Mouse (Mus musculus) liver, adult 2 months (tissue): ENCODE data around the gene Gpr3. TPM values are rescaled to one million over a fixed set of nuclear protein-coding genes. Genes with fewer than 3 reads are reported as not detected.

ENCODE experiments used
- DNase-seq: peaks from one replicate; pipeline ENCODE4 v3.0.0-alpha.2; 2011; ENCODE audit warnings: low read depth, low spot score; ENCODE audit errors: extremely low read depth
- H3K27ac ChIP-seq: fragments of 200-500 bp; replicated peaks from 2 replicates; pipeline ENCODE4 v1.5.1; 2012; ENCODE audit warnings: low read depth, mild to moderate bottlenecking, control low read depth, inconsistent platforms, low read length; ENCODE audit not compliant: insufficient read depth
- H3K27me3 ChIP-seq: fragments of 200-500 bp; 2 replicates; pipeline ENCODE4 v1.6.1; 2012; ENCODE audit warnings: mild to moderate bottlenecking, moderate library complexity, low read length, inconsistent platforms; ENCODE audit not compliant: control insufficient read depth, insufficient read depth
- H3K36me3 ChIP-seq: fragments of 200-500 bp; 2 replicates; pipeline ENCODE4 v1.6.1; 2012; ENCODE audit warnings: low read length, inconsistent platforms; ENCODE audit not compliant: control insufficient read depth, insufficient read depth
- H3K4me1 ChIP-seq: fragments of 200-500 bp; 2 replicates; pipeline ENCODE4 v1.6.1; 2011; ENCODE audit warnings: low read length; ENCODE audit not compliant: control insufficient read depth, insufficient read depth
- H3K4me3 ChIP-seq: fragments of 200-500 bp; 2 replicates; pipeline ENCODE4 v1.5.1; 2011; ENCODE audit warnings: low read depth, mild to moderate bottlenecking, control low read depth, low read length, moderate library complexity; ENCODE audit not compliant: insufficient read depth
- H3K79me2 ChIP-seq: fragments of 200-500 bp; 2 replicates; pipeline ENCODE4 v1.6.1; 2012; ENCODE audit warnings: inconsistent platforms, mild to moderate bottlenecking, low read length, moderate library complexity; ENCODE audit not compliant: control insufficient read depth, insufficient read depth
- H3K9ac ChIP-seq: fragments of 200-500 bp; 2 replicates; pipeline ENCODE4 v1.6.1; 2012; ENCODE audit warnings: low read depth, mild to moderate bottlenecking, control low read depth, inconsistent platforms, low read length
- CTCF ChIP-seq: fragments of 200-500 bp; IDR thresholded peaks from 2 replicates; pipeline ENCODE4 v1.5.1; 2011; ENCODE audit warnings: low read depth, low read length, control low read depth
- POLR2A ChIP-seq: fragments of 200-500 bp; IDR thresholded peaks from 2 replicates; pipeline ENCODE4 v1.6.1; 2011; ENCODE audit warnings: low read length, control low read depth; ENCODE audit not compliant: insufficient read depth; ENCODE audit errors: extremely low read depth
- WGBS: fragments of 180-500 bp; shearing (Covaris S2); methylation state at CpG from one replicate; pipeline ENCODE4 v1.1.7; 2018; 5-methylcytosine and 5-hydroxymethylcytosine counted together
- polyA plus RNA-seq: library from polyadenylated mRNA; depleted of rRNA; stranded (reverse); fragments of >200 nt; gene quantifications from 2 replicates; pipeline ENCODE4 v1.2.3, GENCODE M21; 2012; rRNA removed
- total RNA-seq: library from RNA; depleted of rRNA; stranded (reverse); fragments of >200 nt; gene quantifications from 2 replicates; pipeline ENCODE4 v1.2.3, GENCODE M21; 2014; rRNA removed

Gpr3 gene
- total and polyA plus RNA-seq, 2 experiments, result not detected

- Histone ChIP-seq H3K9ac (no peak overlapping the region), H3K36me3 (no peaks in the 10 kb centered on the region), H3K27me3 (no peaks in the 10 kb centered on the region), H3K4me3 (no peak overlapping the region), H3K4me1 (peaks cover 15% of the 10 kb centered on the region), H3K27ac (no peak overlapping the region; the same call in 1 of the 2 replicates), H3K79me2 (peaks cover 31% of the 10 kb centered on the region)
- 67% methylated on average over 6 of the region's 6 CpGs for WGBS
- TF ChIP-seq POLR2A, result no peak
- TF ChIP-seq CTCF, result no peak
- no peak for DNase-seq
Observed at GRCm38 (mm10) chr4:133162196-133162595, 50.1 kb downstream of the Gpr3 start.

GRCm38 (mm10) chr4:133160821-133161220 lies 51.5 kb downstream of the Gpr3 start:
- 56% methylated on average over 4 of the region's 4 CpGs for WGBS
- H3K9ac ChIP-seq, result no peak overlapping the region
- H3K4me3 ChIP-seq, result no peak overlapping the region
- no peak for TF ChIP-seq CTCF
- TF ChIP-seq POLR2A, result no peak
- peaks cover 33% of the 10 kb centered on the region for H3K79me2 ChIP-seq
- DNase-seq, result no peak
- no peaks in the 10 kb centered on the region; the same call in 1 of the 2 replicates for H3K36me3 ChIP-seq
- H3K27me3 ChIP-seq, result no peaks in the 10 kb centered on the region
- no peak overlapping the region for H3K27ac ChIP-seq
- H3K4me1 ChIP-seq, result peaks cover 14% of the 10 kb centered on the region

- no peak for DNase-seq
- H3K36me3 ChIP-seq, result peaks cover 2% of the 10 kb centered on the region; the same call in 1 of the 2 replicates
- no peaks in the 10 kb centered on the region for H3K27me3 ChIP-seq
- 80% methylated on average over 8 of the region's 8 CpGs for WGBS
- no peak overlapping the region for H3K4me3 ChIP-seq
- no peak overlapping the region for H3K27ac ChIP-seq
- peaks cover 14% of the 10 kb centered on the region for H3K4me1 ChIP-seq
- peaks cover 34% of the 10 kb centered on the region for H3K79me2 ChIP-seq
- TF ChIP-seq POLR2A, result no peak
- TF ChIP-seq CTCF, result no peak
- H3K9ac ChIP-seq, result no peak overlapping the region
Observed at GRCm38 (mm10) chr4:133160211-133160610, 52.1 kb downstream of the Gpr3 start.

GRCm38 (mm10) chr4:133159646-133160045 lies 52.7 kb downstream of the Gpr3 start:
- H3K4me3 ChIP-seq, result no peak overlapping the region
- peaks cover 32% of the 10 kb centered on the region for H3K79me2 ChIP-seq
- peaks cover 14% of the 10 kb centered on the region for H3K4me1 ChIP-seq
- H3K27ac ChIP-seq, result no peak overlapping the region; the same call in 1 of the 2 replicates
- peak; percentile 34 for DNase-seq
- H3K27me3 ChIP-seq, result no peaks in the 10 kb centered on the region
- TF ChIP-seq POLR2A, result no peak
- no peak for TF ChIP-seq CTCF
- H3K9ac ChIP-seq, result no peak overlapping the region
- H3K36me3 ChIP-seq, result peaks cover 2% of the 10 kb centered on the region; the same call in 1 of the 2 replicates
- 85% methylated on average over 4 of the region's 4 CpGs for WGBS

Other genes starting within 250 kb of the Gpr3 start
- 1.2 and 1.3 TPM in 2 replicates for gene Fgr, start 238.4 kb downstream of the Gpr3 start, total RNA-seq
- gene Fgr, start 238.4 kb downstream of the Gpr3 start, polyA plus RNA-seq, result 0.86 and 1.6 TPM in 2 replicates
- gene Ahdc1, start 201.3 kb downstream of the Gpr3 start, total RNA-seq, result 2.4 and 4.1 TPM in 2 replicates
- 8.7 and 8.8 TPM in 2 replicates for gene Ahdc1, start 201.3 kb downstream of the Gpr3 start, polyA plus RNA-seq
- 6.0 and 10.7 TPM in 2 replicates for gene Wasf2, start 82.0 kb downstream of the Gpr3 start, total RNA-seq
- gene Wasf2, start 82.0 kb downstream of the Gpr3 start, polyA plus RNA-seq, result 12.3 and 17.0 TPM in 2 replicates
- not detected in 2 replicates for gene Cd164l2, start 405 bp downstream of the Gpr3 start, total RNA-seq
- gene Cd164l2, start 405 bp downstream of the Gpr3 start, polyA plus RNA-seq, result not detected in 2 replicates
- 0.94 and 1.3 TPM in 2 replicates for gene Map3k6, start 28.3 kb upstream of the Gpr3 start, total RNA-seq
- 0.76 and 0.80 TPM in 2 replicates for gene Map3k6, start 28.3 kb upstream of the Gpr3 start, polyA plus RNA-seq
- 4.2 and 5.1 TPM in 2 replicates for gene Sytl1, start 50.6 kb upstream of the Gpr3 start, total RNA-seq
- gene Sytl1, start 50.6 kb upstream of the Gpr3 start, polyA plus RNA-seq, result 2.9 and 5.3 TPM in 2 replicates
- gene Tmem222, start 65.3 kb upstream of the Gpr3 start, total RNA-seq, result 22.7 and 29.7 TPM in 2 replicates
- 45.4 and 57.0 TPM in 2 replicates for gene Tmem222, start 65.3 kb upstream of the Gpr3 start, polyA plus RNA-seq
- 20.6 and 35.5 TPM in 2 replicates for gene Wdtc1, start 140.9 kb upstream of the Gpr3 start, total RNA-seq
- gene Wdtc1, start 140.9 kb upstream of the Gpr3 start, polyA plus RNA-seq, result 83.3 and 105 TPM in 2 replicates
- gene Slc9a1, start 157.2 kb upstream of the Gpr3 start, total RNA-seq, result 1.5 and 2.9 TPM in 2 replicates
- 5.6 and 9.2 TPM in 2 replicates for gene Slc9a1, start 157.2 kb upstream of the Gpr3 start, polyA plus RNA-seq